Mouse (Mus musculus) embryonic facial prominence, embryonic 13.5 days (tissue): ENCODE results near the gene Sh3gl2. TPM values are rescaled to one million over a fixed set of nuclear protein-coding genes. Genes with fewer than 3 reads are reported as not detected.

Source experiments
- ATAC-seq: fragments of 200-750 bp; cut with Nextera tagmentation; 2 replicates; pipeline ENCODE4 v1.8.0; 2017; ENCODE audit warnings: low read depth; ENCODE audit not compliant: insufficient number of reproducible peaks, insufficient read depth, low FRiP score, low TSS enrichment
- H3K27ac ChIP-seq: fragments of 300-500 bp; sonication (generic); 2 replicates; pipeline ENCODE4 v1.5.1; 2015; ENCODE audit warnings: moderate library complexity, mild to moderate bottlenecking, inconsistent platforms
- H3K27me3 ChIP-seq: fragments of 300-500 bp; sonication (generic); 2 replicates; pipeline ENCODE4 v1.6.1; 2015; ENCODE audit warnings: mild to moderate bottlenecking, inconsistent platforms
- H3K36me3 ChIP-seq: fragments of 300-500 bp; sonication (generic); 2 replicates; pipeline ENCODE4 v1.6.1; 2015; ENCODE audit warnings: mild to moderate bottlenecking, inconsistent platforms
- H3K4me1 ChIP-seq: fragments of 300-500 bp; sonication (generic); 2 replicates; pipeline ENCODE4 v1.6.1; 2015; ENCODE audit warnings: inconsistent platforms
- H3K4me2 ChIP-seq: fragments of 300-500 bp; sonication (generic); 2 replicates; pipeline ENCODE4 v1.6.1; 2015; ENCODE audit warnings: moderate library complexity, mild to moderate bottlenecking, inconsistent platforms
- H3K4me3 ChIP-seq: fragments of 300-500 bp; sonication (generic); 2 replicates; pipeline ENCODE4 v1.5.1; 2015; ENCODE audit warnings: mild to moderate bottlenecking, inconsistent platforms
- H3K9ac ChIP-seq: fragments of 300-500 bp; sonication (generic); 2 replicates; pipeline ENCODE4 v1.6.1; 2015; ENCODE audit warnings: mild to moderate bottlenecking, inconsistent platforms
- H3K9me3 ChIP-seq: fragments of 300-500 bp; sonication (generic); 2 replicates; pipeline ENCODE4 v1.6.1; 2016; ENCODE audit warnings: inconsistent platforms
- WGBS: fragments of 180-500 bp; shearing (Covaris S2); methylation state at CpG from one replicate; pipeline ENCODE4 v1.1.7; 2015; ENCODE audit warnings: mixed read lengths; 5-methylcytosine and 5-hydroxymethylcytosine counted together
- polyA plus RNA-seq: library from polyadenylated mRNA; unstranded; fragments of >200 nt; fragmentation: Nextera tagmentation; extraction: Ambion mirVana; gene quantifications from 2 replicates; pipeline ENCODE4 v1.2.1, GENCODE M21; 2015

Sh3gl2 gene
- polyA plus RNA-seq, 1 experiment from 2014 or later = 6.1 TPM

DNA sequence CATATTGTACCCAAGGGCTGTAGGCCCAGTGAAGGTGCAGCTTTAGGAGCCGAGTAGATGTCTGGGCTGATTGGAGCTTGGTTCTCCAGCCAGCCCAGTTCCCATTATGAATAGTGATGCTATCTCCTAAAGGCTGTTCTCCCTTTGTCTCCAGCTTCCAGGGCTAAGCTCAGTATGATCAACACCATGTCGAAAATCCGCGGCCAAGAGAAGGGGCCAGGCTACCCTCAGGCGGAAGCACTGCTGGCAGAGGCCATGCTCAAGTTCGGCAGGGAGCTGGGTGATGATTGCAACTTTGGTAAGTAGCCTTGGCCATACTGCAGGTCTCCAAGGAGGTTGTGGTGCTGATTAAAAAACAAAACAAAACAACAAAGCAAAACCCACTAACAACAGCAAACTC, 171.3 kb downstream of the Sh3gl2 start:
- no peaks in the 10 kb centered on the region for H3K27me3 ChIP-seq
- ATAC-seq = no peak
- no peaks in the 10 kb centered on the region for H3K9me3 ChIP-seq
- H3K4me3 ChIP-seq = no peak overlapping the region
- H3K4me1 ChIP-seq = no peaks in the 10 kb centered on the region
- no peak overlapping the region for H3K4me2 ChIP-seq
- H3K9ac ChIP-seq = no peak overlapping the region
- H3K36me3 ChIP-seq = no peaks in the 10 kb centered on the region
- 84% methylated on average over 6 of the region's 6 CpGs for WGBS
- no peak overlapping the region for H3K27ac ChIP-seq

DNA sequence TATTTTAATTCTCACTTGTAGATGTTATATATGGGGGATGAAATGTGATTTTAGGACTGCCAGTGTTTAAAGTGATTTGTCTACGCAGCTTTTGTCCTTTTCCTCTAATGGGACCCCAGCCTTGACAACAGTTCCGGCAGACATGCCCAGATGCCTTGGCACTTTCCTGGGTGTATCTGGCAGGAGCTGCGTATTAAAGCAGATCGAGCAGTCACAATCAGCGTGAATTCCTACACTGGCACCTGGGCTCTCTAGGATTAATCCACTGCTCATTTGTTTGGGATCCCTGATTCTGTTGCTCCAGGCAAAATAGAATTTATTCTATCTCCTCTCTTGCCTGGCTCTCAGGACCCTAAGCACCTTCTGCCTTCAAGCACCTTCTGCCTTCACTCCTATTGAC, 171.7 kb downstream of the Sh3gl2 start:
- 94% methylated on average over 5 of the region's 5 CpGs for WGBS
- no peak overlapping the region for H3K4me2 ChIP-seq
- no peak for ATAC-seq
- H3K4me1 ChIP-seq = no peaks in the 10 kb centered on the region
- no peaks in the 10 kb centered on the region for H3K9me3 ChIP-seq
- H3K36me3 ChIP-seq = no peaks in the 10 kb centered on the region
- no peak overlapping the region for H3K27ac ChIP-seq
- H3K27me3 ChIP-seq = no peaks in the 10 kb centered on the region
- H3K9ac ChIP-seq = no peak overlapping the region
- no peak overlapping the region for H3K4me3 ChIP-seq

DNA sequence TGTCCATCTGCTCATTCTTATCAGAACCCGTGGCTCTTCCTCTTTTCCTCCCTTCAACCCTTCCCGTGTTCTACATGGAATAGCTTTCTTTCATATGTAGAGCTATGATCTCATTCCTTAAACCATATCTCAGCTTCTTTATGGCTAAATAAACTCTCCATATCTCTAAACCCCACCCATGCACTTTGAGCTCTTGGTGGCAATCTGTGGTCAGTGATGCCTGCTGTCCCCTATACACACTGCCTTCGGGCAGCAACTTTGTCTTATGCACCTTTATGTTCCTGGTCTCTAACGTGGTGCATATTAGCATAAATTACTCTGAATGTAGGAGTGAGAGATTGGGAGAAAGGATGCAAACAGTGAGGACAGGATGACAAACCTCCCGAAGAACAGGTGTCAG, 180.3 kb downstream of the Sh3gl2 start:
- Histone ChIP-seq H3K27me3 (no peaks in the 10 kb centered on the region), H3K27ac (no peak overlapping the region), H3K4me3 (no peak overlapping the region), H3K4me2 (no peak overlapping the region), H3K9me3 (no peaks in the 10 kb centered on the region), H3K4me1 (no peaks in the 10 kb centered on the region), H3K36me3 (no peaks in the 10 kb centered on the region), H3K9ac (no peak overlapping the region)
- WGBS = 82% methylated on average over 5 of the region's 5 CpGs
- ATAC-seq = no peak

DNA sequence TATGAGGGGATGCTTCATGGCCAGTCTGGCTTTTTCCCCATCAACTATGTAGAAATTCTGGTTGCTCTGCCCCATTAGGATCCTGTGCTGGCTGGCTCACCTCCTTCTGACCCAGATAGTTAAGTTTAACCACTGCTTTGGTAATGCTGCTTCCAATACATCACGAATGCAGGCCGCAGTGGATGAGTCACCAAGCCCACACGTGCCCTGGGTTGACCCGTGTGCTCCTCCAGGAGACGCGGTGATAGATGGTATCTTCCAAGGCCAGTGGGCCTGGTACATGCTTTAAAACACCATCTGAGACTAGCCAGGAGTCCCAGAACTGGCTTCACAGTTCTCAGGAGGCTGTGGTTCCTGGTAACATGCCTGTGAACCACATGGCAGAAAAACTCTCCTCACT, 182.8 kb downstream of the Sh3gl2 start:
- Histone ChIP-seq H3K4me3 (no peak overlapping the region), H3K9me3 (no peaks in the 10 kb centered on the region), H3K27me3 (no peaks in the 10 kb centered on the region), H3K4me2 (no peak overlapping the region), H3K9ac (no peak overlapping the region), H3K27ac (no peak overlapping the region), H3K4me1 (no peaks in the 10 kb centered on the region), H3K36me3 (no peaks in the 10 kb centered on the region)
- ATAC-seq = no peak
- 92% methylated on average over 6 of the region's 6 CpGs for WGBS

DNA sequence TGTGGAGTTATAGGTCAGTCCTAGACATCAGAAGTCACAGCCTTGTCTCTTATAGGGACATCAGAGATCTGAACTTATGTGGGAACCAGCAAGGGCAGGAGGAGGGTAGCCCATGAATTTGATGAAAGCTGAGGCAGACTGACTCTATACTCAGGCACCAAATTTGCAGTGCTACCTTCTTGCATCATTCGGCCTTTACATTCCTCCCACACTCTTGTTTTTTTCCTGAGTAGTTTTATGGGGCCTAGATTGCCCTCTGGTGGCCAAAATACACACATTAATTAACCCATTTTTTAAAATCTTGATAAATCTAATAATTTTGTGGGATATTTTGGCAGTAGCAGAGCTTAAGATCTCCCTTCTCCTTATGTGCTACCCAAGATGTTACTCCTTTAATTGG, 186.9 kb downstream of the Sh3gl2 start:
- H3K4me2 ChIP-seq = no peak overlapping the region
- H3K27me3 ChIP-seq = no peaks in the 10 kb centered on the region; the same call in 1 of the 2 replicates
- H3K4me1 ChIP-seq = no peaks in the 10 kb centered on the region
- no peaks in the 10 kb centered on the region for H3K36me3 ChIP-seq
- ATAC-seq = no peak
- no peak overlapping the region for H3K4me3 ChIP-seq
- WGBS = 24% methylated on average over 1 of the region's 1 CpGs
- no peak overlapping the region for H3K9ac ChIP-seq
- no peaks in the 10 kb centered on the region for H3K9me3 ChIP-seq
- no peak overlapping the region for H3K27ac ChIP-seq

DNA sequence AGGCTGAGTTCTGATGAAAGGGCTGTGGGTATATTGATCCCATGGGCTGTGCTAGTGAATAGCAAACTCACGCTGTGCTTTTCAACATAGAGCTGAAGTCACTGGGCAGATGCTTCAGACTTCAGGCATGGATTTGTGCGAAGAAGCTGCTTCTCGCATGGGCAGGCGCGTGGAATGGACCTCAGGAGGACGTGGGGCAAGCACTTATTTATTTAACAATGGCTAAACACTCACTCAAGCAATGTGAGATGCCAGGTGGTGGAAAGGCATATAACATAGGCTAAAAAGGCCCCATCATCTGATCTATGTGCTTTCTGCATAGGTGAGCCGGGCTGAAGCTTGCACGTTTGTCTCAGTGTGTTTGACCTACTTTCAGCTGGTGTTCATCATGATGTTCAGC, 193.8 kb downstream of the Sh3gl2 start:
- Histone ChIP-seq H3K4me2 (no peak overlapping the region), H3K4me3 (no peak overlapping the region), H3K27ac (no peak overlapping the region), H3K36me3 (no peaks in the 10 kb centered on the region), H3K4me1 (no peaks in the 10 kb centered on the region), H3K9me3 (no peaks in the 10 kb centered on the region), H3K9ac (no peak overlapping the region), H3K27me3 (peaks cover 13% of the 10 kb centered on the region; the same call in 1 of the 2 replicates)
- WGBS = 83% methylated on average over 8 of the region's 8 CpGs
- ATAC-seq = no peak

DNA sequence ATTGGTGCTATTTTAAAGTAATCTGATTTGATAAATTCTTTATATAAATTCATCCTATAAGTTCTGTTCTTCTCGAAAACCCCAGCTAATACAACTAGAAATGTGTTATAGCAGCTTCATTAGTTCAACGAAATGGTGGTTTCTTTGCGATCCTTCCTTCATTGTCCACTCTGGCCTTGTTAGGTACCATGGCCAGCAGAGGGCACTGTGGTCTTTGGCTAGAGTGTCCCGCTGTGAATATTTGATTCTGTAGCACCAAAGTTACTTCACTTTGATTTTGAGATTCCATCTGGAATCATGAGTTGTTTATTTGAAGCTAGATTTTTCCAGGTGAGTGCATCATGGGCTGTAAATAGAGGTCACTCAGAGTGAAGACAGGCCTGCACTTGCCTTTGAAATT, 197.9 kb downstream of the Sh3gl2 start:
- Histone ChIP-seq H3K4me2 (no peak overlapping the region), H3K4me3 (no peak overlapping the region), H3K9me3 (no peaks in the 10 kb centered on the region), H3K4me1 (peaks cover 5% of the 10 kb centered on the region), H3K27me3 (peaks cover 13% of the 10 kb centered on the region; the same call in 1 of the 2 replicates), H3K27ac (no peak overlapping the region), H3K9ac (no peak overlapping the region), H3K36me3 (no peaks in the 10 kb centered on the region)
- no peak for ATAC-seq
- 34% methylated on average over 4 of the region's 4 CpGs for WGBS

DNA sequence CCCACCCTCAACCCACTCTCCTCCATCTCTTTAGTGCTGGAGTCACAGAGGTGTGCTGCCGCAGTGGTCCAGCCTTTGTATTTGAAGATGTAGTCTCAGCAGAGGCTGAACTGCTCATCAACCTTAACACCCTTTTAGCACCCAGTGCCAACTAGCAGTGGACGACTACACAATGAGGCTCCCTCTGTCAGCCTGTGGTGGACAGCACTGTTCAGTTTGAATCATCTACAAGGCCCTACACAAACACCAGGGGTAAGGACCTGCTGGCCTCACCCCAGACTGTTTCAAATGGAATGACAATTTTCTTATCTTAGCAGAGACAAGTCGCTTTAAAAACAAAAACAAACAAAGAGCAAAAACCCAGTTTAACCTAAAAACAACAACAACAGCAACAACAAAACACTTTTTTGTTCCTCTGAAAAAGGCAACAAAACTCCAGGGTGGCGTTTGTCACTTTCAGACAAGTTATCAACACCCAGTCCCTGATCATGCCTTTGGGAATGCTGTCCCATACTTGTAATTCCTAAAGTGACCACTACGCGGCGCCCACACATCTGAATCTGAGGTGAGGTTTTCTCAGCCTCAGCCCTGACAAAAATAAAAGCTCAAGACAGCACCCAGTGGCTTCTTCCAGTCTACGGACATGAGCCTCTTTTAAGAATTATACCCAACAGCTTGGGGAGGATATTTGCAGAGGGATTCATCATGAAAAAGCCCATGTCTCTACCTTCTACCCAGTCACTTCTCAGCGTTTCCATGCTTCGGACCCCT, 199.7 kb downstream of the Sh3gl2 start:
- ATAC-seq = no peak
- H3K4me3 ChIP-seq = no peak overlapping the region
- 42% methylated on average over 10 of the region's 10 CpGs for WGBS

DNA sequence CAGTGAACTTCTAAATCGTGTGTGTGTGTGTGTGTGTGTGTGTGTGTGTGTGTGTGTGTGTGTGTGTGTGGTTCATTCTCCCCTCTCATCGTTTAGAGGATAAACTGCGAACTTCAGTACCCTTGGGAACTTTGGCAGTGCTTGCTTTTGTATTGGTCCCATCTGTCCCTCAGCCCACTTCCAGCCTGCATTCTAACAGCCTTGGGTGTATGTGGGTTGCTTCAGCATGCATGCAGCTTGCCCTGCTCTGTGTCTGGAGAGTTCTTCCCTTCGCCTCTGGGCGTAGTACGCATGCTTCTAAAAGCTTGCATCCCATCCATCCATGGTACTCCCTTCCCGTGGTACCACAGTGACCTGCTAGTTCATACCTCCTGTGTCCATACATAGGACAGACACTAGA, 200.3 kb downstream of the Sh3gl2 start:
- H3K9me3 ChIP-seq = no peaks in the 10 kb centered on the region
- H3K9ac ChIP-seq = no peak overlapping the region
- no peaks in the 10 kb centered on the region for H3K36me3 ChIP-seq
- H3K27ac ChIP-seq = no peak overlapping the region
- no peak overlapping the region for H3K4me3 ChIP-seq
- peaks cover 5% of the 10 kb centered on the region for H3K4me1 ChIP-seq
- H3K27me3 ChIP-seq = peaks cover 13% of the 10 kb centered on the region; the same call in 1 of the 2 replicates
- H3K4me2 ChIP-seq = no peak overlapping the region
- WGBS = 62% methylated on average over 7 of the region's 7 CpGs
- no peak for ATAC-seq

More for the DNA sequence above, 199.7 kb downstream of the Sh3gl2 start:
- Histone ChIP-seq H3K9me3 (no peaks in the 10 kb centered on the region), H3K4me1 (peaks cover 5% of the 10 kb centered on the region), H3K27ac (no peak overlapping the region), H3K9ac (no peak overlapping the region), H3K27me3 (peaks cover 13% of the 10 kb centered on the region; the same call in 1 of the 2 replicates), H3K36me3 (no peaks in the 10 kb centered on the region), H3K4me2 (0 out of 2 replicates have a peak overlapping the region, but pooled peaks have one; percentile 5)

DNA sequence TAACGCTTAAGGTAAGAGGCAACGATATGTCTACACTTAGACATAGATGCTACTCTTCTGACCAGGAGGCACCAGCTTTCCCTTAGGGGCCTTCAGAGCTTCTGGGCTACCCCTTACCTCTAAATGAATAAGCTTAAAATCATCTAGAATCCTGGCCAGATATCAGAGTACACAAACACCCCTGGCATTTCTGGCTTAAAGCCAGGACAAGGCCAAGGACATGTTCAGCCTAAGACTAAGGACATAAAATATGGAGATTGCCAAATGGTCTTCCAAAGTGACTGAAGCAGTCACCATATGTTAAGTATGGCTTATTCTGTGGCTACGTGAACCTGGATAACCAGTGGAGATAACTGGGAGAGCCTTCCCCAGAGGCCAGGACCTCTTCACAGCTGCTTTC, 211.5 kb downstream of the Sh3gl2 start:
- H3K4me3 ChIP-seq = no peak overlapping the region
- ATAC-seq = no peak
- no peaks in the 10 kb centered on the region for H3K4me1 ChIP-seq
- H3K9ac ChIP-seq = no peak overlapping the region
- H3K27ac ChIP-seq = no peak overlapping the region
- no peak overlapping the region for H3K4me2 ChIP-seq
- no peaks in the 10 kb centered on the region for H3K36me3 ChIP-seq
- WGBS = 98% methylated on average over 3 of the region's 3 CpGs
- no peaks in the 10 kb centered on the region for H3K27me3 ChIP-seq
- no peaks in the 10 kb centered on the region for H3K9me3 ChIP-seq

DNA sequence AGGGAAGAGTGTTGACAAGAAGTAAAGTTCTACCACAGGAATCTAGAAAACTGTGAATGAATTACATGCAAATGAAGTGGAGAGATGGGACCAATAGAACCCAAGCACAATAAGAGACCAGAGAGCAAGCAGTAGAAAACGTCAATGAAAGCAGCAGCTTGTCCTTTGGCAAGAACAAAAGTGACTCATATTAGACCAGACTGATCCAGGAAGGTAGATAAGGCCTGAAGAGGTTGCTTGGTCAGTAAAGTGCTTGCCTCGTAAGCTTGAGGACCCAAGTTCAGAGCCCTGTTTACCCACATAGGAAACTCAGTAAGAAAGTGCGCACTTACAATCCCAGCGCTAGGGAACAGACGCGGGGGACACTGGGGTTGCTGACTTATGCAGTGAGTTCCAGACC, 215.5 kb downstream of the Sh3gl2 start:
- 80% methylated on average over 6 of the region's 6 CpGs for WGBS
- H3K36me3 ChIP-seq = no peaks in the 10 kb centered on the region

DNA sequence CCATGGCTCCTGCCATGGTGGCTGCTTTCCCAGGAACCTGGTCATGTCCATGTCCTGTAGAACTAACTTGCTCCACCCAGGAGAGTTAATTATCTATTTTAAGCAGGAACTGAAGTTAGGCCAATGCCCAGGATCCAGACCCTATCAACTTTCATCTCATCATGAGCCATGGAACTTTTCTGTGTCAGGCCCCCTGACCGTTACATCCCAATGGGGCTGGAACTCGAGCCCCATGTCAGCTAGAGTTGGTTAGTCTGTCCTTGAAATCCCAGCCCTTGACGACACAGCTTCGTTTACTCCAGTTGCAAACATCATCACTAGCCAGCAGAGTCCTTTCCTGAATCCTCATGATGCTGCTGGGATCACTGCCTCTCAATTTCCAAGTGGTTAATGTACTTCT, 221.3 kb downstream of the Sh3gl2 start:
- H3K27me3 ChIP-seq = no peaks in the 10 kb centered on the region
- H3K27ac ChIP-seq = no peak overlapping the region
- no peak overlapping the region for H3K9ac ChIP-seq
- no peaks in the 10 kb centered on the region for H3K4me1 ChIP-seq
- no peak overlapping the region for H3K4me3 ChIP-seq
- H3K36me3 ChIP-seq = no peaks in the 10 kb centered on the region
- no peak overlapping the region for H3K4me2 ChIP-seq
- WGBS = 71% methylated on average over 4 of the region's 4 CpGs
- no peak for ATAC-seq
- no peaks in the 10 kb centered on the region for H3K9me3 ChIP-seq

More for the DNA sequence above, 215.5 kb downstream of the Sh3gl2 start:
- Histone ChIP-seq H3K27me3 (no peaks in the 10 kb centered on the region), H3K9ac (no peak overlapping the region), H3K4me2 (no peak overlapping the region), H3K4me3 (no peak overlapping the region), H3K27ac (no peak overlapping the region), H3K4me1 (no peaks in the 10 kb centered on the region), H3K9me3 (no peaks in the 10 kb centered on the region)
- no peak for ATAC-seq
